Mouse (Mus musculus): ENCODE results near the gene Ppp1r35.

DNA sequence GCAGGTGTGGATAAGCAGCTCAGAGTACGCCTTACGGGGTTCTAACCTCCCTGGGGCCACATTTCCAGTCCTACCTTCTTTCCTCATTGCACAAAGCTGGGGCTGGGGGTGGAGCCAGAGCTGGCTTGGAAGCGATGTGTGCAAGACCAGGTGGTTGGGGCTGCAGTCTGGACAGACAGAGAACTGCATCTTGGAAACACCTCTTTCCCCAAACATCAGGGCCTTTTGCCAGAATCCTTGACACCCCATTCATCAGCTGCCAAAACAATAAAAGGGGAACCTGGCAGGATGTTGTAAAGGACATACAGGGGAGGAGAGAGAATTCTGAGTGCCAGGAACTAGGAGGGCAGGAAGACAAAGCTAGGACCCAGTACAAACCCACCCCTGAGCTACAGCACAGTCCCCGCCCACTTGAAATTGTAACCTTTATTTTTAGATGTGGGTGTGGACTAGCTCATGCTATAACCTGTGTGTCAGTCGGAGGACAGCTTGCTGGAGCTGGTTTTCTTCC, 2.2 kb upstream of the Ppp1r35 start:
- no peak for TF ChIP-seq HCFC1 (IDR thresholded peaks at IDR 0.05; ENCODE audit: borderline replicate concordance, insufficient read depth, low read length)
- no peak for TF ChIP-seq CHD2 (IDR thresholded peaks at IDR 0.05; ENCODE audit: low read depth, low read length)
